Mouse (Mus musculus) liver, embryonic 14.5 days (tissue): Measurements from ENCODE around the gene Cpped1.

Experiments used
- CTCF ChIP-seq: IDR thresholded peaks from 2 replicates; pipeline ENCODE4 v1.5.1; 2016; ENCODE audit warnings: antibody characterized with exemption, low read depth, control low read depth
- EP300 ChIP-seq: IDR thresholded peaks from 2 replicates; pipeline ENCODE4 v1.6.1; 2016; ENCODE audit warnings: antibody characterized with exemption, low read depth

DNA sequence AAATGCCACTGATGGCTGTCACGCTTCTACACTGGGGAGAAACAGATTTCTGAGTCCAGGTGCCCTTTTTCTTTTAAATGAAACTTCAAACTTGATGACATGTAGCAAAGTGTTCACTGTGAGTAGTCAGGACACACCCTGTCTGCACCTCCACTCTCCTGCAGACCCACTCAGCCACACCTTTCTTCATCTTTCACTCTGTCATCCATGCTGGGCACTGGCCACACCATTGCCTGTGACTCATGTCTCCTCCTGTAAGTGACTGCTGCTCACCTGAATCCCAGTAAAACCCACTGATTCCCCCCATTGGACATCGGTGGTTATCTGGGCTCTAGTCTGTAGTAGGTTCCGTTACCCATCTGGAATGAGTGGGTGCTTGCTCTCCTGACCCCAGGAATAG, 118.8 kb downstream of the Cpped1 start:
- TF ChIP-seq CTCF: no peak
- no peak for TF ChIP-seq EP300
